Mouse (Mus musculus) intestine, embryonic 16.5 days (tissue): ENCODE results near the gene Rgs16. TPM values are rescaled to one million over a fixed set of nuclear protein-coding genes. Genes with fewer than 3 reads are reported as not detected.

Experiments
- ATAC-seq: fragments of 200-750 bp; cut with Nextera tagmentation; 2 replicates; pipeline ENCODE4 v1.8.0; 2017; ENCODE audit warnings: moderate TSS enrichment, moderate library complexity
- H3K27ac ChIP-seq: fragments of 300-500 bp; sonication (generic); 2 replicates; pipeline ENCODE4 v1.5.1; 2014; ENCODE audit warnings: mild to moderate bottlenecking, low read length
- H3K27me3 ChIP-seq: fragments of 300-500 bp; sonication (generic); replicated peaks from 2 replicates; pipeline ENCODE4 v1.6.1; 2014; ENCODE audit warnings: low read length, control low read depth, mixed read lengths; ENCODE audit not compliant: control insufficient read depth, insufficient read depth
- H3K36me3 ChIP-seq: fragments of 300-500 bp; sonication (generic); 2 replicates; pipeline ENCODE4 v1.6.1; 2014; ENCODE audit warnings: low read length, control low read depth; ENCODE audit not compliant: control insufficient read depth, insufficient read depth
- H3K4me1 ChIP-seq: fragments of 300-500 bp; sonication (generic); 2 replicates; pipeline ENCODE4 v1.6.1; 2014; ENCODE audit warnings: low read length, control low read depth, mixed read lengths; ENCODE audit not compliant: control insufficient read depth, insufficient read depth
- H3K4me2 ChIP-seq: fragments of 300-500 bp; sonication (generic); 2 replicates; pipeline ENCODE4 v1.6.1; 2014; ENCODE audit warnings: low read depth, low read length, control low read depth
- H3K4me3 ChIP-seq: fragments of 300-500 bp; sonication (generic); 2 replicates; pipeline ENCODE4 v1.5.1; 2014; ENCODE audit warnings: mild to moderate bottlenecking, low read length
- H3K9ac ChIP-seq: fragments of 300-500 bp; sonication (generic); 2 replicates; pipeline ENCODE4 v1.6.1; 2014; ENCODE audit warnings: low read depth, low read length
- H3K9me3 ChIP-seq: fragments of 300-500 bp; sonication (generic); 2 replicates; pipeline ENCODE4 v1.6.1; 2016; ENCODE audit warnings: low read length, control low read depth; ENCODE audit not compliant: control insufficient read depth
- WGBS: fragments of 180-500 bp; shearing (Covaris S2); extraction: QIAGEN DNeasy Blood & Tissue Kit; methylation state at CpG from one replicate; pipeline ENCODE4 v1.1.7; 2014; 5-methylcytosine and 5-hydroxymethylcytosine counted together
- polyA plus RNA-seq: library from polyadenylated mRNA; unstranded; fragments of >200 nt; fragmentation: Nextera tagmentation; extraction: Ambion mirVana; gene quantifications from 2 replicates; pipeline ENCODE4 v1.2.1, GENCODE M21; 2015

Gene Rgs16
- polyA plus RNA-seq, 1 experiment from 2014 or later, result 5.3 TPM

DNA sequence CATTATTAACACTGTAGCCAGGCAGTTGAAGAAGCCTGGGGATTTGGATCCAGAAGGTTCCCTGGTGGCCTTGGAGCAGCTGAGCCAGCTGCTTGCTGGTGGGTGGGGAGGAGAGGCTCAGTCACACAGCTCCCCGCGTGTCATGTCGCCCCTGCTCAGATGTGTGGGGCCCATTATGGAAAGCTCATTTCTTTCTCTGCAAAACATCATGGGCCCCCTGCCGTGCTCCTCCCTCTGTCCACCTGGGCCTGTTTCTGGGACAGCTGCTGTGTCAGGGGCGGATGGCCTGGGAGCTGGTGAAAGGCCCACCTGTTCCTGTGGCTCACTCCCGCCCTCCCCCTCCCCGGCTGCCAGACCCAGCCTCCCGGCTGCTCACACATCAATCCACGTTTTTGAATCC, 7.0 kb upstream of the Rgs16 start:
- no peak overlapping the region for H3K9ac ChIP-seq
- peaks cover 7% of the 10 kb centered on the region; the same call in 1 of the 2 replicates for H3K27me3 ChIP-seq
- H3K4me2 ChIP-seq, result no peak overlapping the region
- WGBS, result 45% methylated on average over 9 of the region's 9 CpGs
- no peaks in the 10 kb centered on the region for H3K9me3 ChIP-seq
- H3K4me3 ChIP-seq, result no peak overlapping the region
- H3K27ac ChIP-seq, result no peak overlapping the region
- ATAC-seq, result no peak
- H3K4me1 ChIP-seq, result no peaks in the 10 kb centered on the region; the same call in 1 of the 2 replicates
- no peaks in the 10 kb centered on the region for H3K36me3 ChIP-seq

DNA sequence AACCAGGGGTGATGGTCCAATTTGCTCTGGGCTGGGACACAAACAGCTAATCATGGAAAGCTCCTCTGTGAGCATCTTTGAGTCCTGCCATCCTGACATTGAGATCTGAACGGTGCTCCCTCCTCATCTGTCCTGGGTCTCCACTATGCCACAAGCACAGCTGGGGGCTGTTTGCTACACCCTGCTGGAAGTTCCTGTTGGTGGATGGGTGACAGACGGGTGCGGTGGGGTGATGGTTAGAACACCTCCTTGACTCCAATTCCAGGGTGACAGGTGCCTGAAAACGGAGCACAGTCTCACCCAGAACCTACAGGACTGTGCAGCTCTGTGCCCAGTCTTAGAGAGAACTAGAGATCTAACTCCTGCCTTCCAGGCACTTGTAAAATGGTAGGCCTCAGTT, 5.3 kb upstream of the Rgs16 start:
- H3K4me1 ChIP-seq, result no peaks in the 10 kb centered on the region; the same call in 1 of the 2 replicates
- no peak for ATAC-seq
- no peak overlapping the region for H3K4me2 ChIP-seq
- no peak overlapping the region for H3K27ac ChIP-seq
- no peaks in the 10 kb centered on the region for H3K36me3 ChIP-seq
- WGBS, result 83% methylated on average over 4 of the region's 4 CpGs
- peaks cover 10% of the 10 kb centered on the region for H3K27me3 ChIP-seq
- H3K9ac ChIP-seq, result no peak overlapping the region
- no peak overlapping the region for H3K4me3 ChIP-seq
- H3K9me3 ChIP-seq, result no peaks in the 10 kb centered on the region

DNA sequence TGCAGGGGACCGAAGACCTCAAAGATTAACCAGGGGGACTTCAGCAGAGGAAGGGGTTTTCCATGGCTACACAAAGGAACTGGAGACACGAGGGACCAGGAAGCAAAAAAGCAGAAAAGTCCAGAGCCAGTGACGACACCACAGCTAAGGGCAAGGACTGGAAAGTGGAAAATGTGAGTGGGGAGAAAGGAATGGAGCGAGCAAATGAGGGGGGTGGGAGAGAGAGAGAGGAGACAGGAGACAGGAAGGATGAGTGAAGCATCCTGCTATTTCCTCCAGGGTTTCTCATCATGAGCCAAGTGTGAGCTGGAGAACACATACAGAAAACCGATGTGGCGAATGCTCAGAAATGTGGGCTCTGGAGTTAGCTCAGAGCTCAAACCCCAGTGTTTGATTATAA, 4.1 kb upstream of the Rgs16 start:
- Histone ChIP-seq H3K4me1 (peaks cover 3% of the 10 kb centered on the region; the same call in 1 of the 2 replicates), H3K27ac (no peak overlapping the region), H3K27me3 (peaks cover 18% of the 10 kb centered on the region), H3K9me3 (no peaks in the 10 kb centered on the region), H3K9ac (no peak overlapping the region), H3K36me3 (no peaks in the 10 kb centered on the region), H3K4me2 (no peak overlapping the region), H3K4me3 (no peak overlapping the region)
- ATAC-seq, result no peak
- WGBS, result 52% methylated on average over 6 of the region's 6 CpGs

DNA sequence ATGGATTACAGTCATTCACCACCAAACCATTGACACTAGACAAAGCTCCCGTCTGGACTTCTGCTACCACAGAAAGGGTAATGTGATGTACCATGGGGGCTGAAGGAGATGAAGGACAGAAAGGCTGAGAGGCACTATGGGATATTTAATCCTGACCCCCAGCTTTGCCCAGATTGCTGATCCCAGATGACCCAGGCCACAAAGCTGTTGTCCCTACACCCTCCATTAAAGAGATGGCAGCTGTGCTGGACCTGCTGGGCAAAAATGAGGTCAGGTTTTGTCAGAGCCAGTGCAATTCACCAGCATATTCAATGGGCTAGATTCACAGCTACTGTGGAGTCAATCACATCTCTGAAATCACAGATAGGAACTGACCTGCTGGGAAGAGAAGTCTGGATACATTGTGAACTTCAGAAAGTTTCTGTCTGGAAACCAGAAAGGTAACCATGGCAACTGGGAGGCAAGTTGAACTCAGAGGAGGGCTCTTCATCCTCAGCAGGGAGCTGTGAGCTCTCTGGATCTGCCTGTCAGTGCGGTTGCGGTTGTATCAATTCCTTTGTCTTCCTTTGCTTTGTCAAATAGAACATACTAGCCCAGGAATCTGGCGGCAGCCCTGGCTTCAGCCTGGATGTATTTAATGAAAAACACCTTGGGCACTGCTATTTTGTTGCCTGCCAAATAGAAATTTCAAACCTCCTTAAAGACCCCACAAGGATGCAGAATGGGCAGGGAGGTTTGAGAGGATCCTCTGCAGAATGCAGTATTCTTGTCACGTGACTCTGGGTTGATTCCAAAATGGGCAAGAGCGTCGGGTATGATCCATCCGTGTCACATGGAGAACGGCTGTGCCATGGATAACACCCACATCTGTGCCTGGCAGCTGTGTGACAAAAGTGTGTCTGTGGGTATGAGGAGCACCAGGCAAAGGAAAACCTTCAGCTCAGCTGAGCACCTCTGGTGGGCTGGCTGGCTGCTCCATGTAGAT, 2.8 kb upstream of the Rgs16 start:
- H3K27me3 ChIP-seq, result peaks cover 23% of the 10 kb centered on the region
- H3K9me3 ChIP-seq, result no peaks in the 10 kb centered on the region
- no peak overlapping the region for H3K27ac ChIP-seq
- H3K9ac ChIP-seq, result no peak overlapping the region
- H3K36me3 ChIP-seq, result no peaks in the 10 kb centered on the region
- peaks cover 3% of the 10 kb centered on the region; the same call in 1 of the 2 replicates for H3K4me1 ChIP-seq
- H3K4me3 ChIP-seq, result no peak overlapping the region
- H3K4me2 ChIP-seq, result no peak overlapping the region
- 57% methylated on average over 9 of the region's 9 CpGs for WGBS
- ATAC-seq, result no peak

DNA sequence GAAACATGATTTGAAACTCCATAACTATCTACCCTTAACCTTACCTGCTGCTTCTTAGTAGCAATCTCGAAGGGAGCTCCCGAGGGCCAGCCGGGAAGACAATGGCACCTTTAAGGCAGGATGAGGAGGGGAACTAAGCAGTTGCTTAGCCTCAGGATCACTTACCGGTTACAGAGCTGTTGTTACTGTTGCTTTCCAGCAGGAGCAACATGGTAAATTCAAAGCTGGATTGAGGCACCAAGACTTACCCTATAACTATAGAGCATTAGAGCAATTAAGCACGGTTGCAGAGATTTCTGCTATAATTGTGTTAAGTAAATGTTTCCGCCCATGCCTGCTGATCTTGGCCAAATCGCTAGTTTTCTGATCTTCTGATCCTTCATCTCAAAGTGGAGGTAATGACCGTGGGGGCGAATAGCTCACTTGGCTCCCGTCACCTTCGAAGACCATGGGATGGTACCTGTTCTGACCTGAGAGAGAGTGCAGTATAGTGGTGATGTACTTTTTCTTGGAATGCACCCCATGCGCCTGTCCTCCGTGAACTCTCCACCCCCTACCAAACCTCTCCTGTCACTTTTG, 623 bp upstream of the Rgs16 start:
- 0 out of 2 replicates have a peak overlapping the region, but pooled peaks have one; percentile 24 for H3K9ac ChIP-seq
- H3K27ac ChIP-seq, result no peak overlapping the region
- H3K4me3 ChIP-seq, result peak overlapping the region; percentile 49
- peak; percentile 30; the same call in 1 of the 2 replicates for ATAC-seq
- H3K9me3 ChIP-seq, result no peaks in the 10 kb centered on the region
- 18% methylated on average over 13 of the region's 13 CpGs for WGBS
- H3K36me3 ChIP-seq, result no peaks in the 10 kb centered on the region
- peaks cover 23% of the 10 kb centered on the region for H3K27me3 ChIP-seq
- H3K4me1 ChIP-seq, result peaks cover 3% of the 10 kb centered on the region; the same call in 1 of the 2 replicates
- H3K4me2 ChIP-seq, result peak overlapping the region; percentile 76

DNA sequence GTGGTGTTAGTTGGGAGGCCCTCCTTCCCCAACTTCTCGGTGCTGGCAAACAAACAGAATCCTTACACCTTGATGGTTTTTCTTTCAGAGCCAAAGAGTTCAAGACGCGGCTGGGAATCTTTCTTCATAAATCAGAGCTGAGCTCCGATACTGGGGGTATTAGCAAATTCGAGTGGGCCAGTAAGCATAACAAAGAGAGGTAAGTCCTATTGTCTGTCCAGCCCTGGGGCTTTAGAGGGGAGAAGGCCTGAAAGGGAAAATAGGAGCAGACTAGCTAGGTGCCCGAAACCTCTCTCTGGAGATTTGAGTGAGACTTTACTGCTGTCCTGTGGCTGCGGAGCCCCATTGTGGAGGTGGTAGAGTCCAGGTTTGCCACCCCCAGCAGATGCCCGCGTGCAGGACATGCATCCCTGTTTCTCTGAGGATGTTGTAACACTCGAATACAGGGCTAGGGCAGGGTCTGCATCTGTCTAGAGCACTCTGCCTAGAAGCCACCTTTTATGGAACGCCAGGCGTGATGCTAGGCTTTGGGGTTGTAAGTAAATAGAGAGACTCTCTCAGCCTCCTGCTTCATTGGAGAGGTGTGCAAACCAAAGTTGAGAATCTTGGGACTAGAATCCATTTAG, 739 bp downstream of the Rgs16 start:
- Histone ChIP-seq H3K4me2 (peak overlapping the region; percentile 76), H3K4me3 (peak overlapping the region; percentile 49), H3K9me3 (no peaks in the 10 kb centered on the region), H3K27me3 (peaks cover 23% of the 10 kb centered on the region), H3K36me3 (no peaks in the 10 kb centered on the region), H3K27ac (no peak overlapping the region), H3K9ac (peak overlapping the region; percentile 57; the same call in 1 of the 2 replicates), H3K4me1 (peaks cover 3% of the 10 kb centered on the region; the same call in 1 of the 2 replicates)
- WGBS, result 41% methylated on average over 12 of the region's 12 CpGs
- ATAC-seq, result no peak

DNA sequence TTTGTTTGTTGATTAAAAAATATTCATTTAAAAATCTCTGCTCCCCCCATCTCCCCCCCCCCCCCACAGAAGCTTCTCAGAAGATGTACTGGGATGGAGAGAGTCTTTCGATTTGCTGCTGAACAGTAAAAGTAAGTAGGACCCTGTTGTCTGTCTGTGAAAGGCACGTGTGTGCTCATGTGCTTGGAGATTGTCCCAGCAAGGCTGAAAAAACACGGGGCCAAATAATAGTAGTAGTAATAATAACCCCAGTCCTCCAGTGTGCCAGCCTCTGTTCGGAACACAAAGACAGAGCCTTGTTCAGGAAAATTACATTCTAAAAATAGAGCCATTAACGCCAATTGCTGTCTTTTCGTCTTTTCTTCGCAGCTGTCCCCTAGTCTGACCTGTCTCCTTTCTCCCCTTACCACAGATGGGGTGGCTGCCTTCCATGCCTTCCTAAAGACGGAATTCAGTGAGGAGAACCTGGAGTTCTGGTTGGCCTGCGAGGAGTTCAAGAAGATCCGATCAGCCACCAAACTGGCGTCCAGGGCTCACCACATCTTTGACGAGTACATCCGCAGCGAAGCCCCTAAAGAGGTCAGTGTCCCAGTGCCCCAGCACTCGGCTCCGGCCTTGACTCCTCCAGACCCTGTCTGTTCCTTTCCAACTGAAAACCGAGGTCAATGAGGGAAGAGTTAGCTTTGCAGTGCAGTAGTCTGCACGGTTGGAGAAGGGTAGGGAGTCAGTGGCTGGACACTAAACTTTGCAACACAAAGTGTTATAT, 1.6 kb downstream of the Rgs16 start:
- 0 out of 2 replicates have a peak overlapping the region, but pooled peaks have one; percentile 37 for H3K9ac ChIP-seq
- peaks cover 3% of the 10 kb centered on the region; the same call in 1 of the 2 replicates for H3K4me1 ChIP-seq
- peaks cover 23% of the 10 kb centered on the region for H3K27me3 ChIP-seq
- WGBS, result 72% methylated on average over 18 of the region's 18 CpGs
- H3K4me2 ChIP-seq, result peak overlapping the region; percentile 76; the same call in 1 of the 2 replicates
- ATAC-seq, result no peak
- H3K4me3 ChIP-seq, result peak overlapping the region; percentile 49; the same call in 1 of the 2 replicates
- no peak overlapping the region for H3K27ac ChIP-seq
- no peaks in the 10 kb centered on the region for H3K9me3 ChIP-seq
- no peaks in the 10 kb centered on the region for H3K36me3 ChIP-seq

DNA sequence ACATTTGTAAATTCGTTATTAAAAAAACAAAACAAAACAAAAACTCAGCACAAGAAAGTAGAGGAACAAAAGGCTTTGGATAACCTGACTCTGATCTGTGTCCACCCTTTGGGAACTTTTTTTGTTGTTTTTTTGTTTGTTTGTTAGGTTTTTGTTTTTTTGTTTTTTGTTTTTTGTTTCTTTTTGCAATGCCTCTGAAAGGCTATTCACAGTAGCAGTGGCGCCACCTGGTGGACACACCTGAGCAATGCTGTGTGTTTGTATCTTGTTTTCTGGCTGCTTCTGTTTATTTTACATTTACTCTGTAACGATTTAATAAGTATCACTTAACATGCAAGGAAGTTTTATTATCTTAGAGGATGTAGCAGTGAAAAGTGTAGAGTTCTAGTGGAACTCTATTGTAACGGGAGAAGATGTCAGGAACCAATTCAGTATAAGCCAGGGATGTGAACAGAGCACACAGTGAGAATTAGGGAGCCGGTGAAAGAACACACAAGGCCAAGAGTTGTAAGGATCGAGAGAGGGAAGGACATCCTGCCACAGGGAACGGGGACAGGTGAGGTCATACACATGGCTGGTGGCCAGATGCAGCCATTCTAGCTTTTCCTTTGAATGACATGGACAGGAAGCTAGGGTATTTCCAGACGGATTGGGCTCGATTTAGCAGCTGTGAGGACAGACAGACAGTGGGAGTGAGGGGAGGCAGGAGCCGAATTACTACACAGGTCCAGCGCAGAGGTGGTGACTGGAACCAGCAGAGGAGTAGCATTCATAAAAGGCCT, 2.4 kb downstream of the Rgs16 start:
- no peaks in the 10 kb centered on the region for H3K36me3 ChIP-seq
- peaks cover 22% of the 10 kb centered on the region for H3K27me3 ChIP-seq
- H3K9ac ChIP-seq, result no peak overlapping the region
- H3K4me3 ChIP-seq, result no peak overlapping the region
- H3K9me3 ChIP-seq, result no peaks in the 10 kb centered on the region
- WGBS, result 50% methylated on average over 11 of the region's 11 CpGs
- H3K4me2 ChIP-seq, result no peak overlapping the region
- no peak overlapping the region for H3K27ac ChIP-seq
- H3K4me1 ChIP-seq, result peaks cover 3% of the 10 kb centered on the region; the same call in 1 of the 2 replicates
- ATAC-seq, result no peak
